Mouse (Mus musculus) MEL (cell line): ENCODE measurements at regions not wholly inside any gene's neighbourhood (a gene's known extent, or its start where the extent isn't known, plus 50 kb on each side); places are given as distances from the start of the nearest gene placed in this dataset.

Source experiments
- DNase-seq: peaks from one replicate; pipeline ENCODE4 v3.0.0; 2011; ENCODE audit warnings: low read depth, low spot score
- H3K27ac ChIP-seq: 2 replicates; pipeline ENCODE4 v1.5.1; 2012; ENCODE audit warnings: low read depth, mild to moderate bottlenecking, control low read depth, low read length, moderate library complexity; ENCODE audit not compliant: control insufficient read depth
- H3K27me3 ChIP-seq, 2 experiments: fragments of 150-350 bp in 1 of 2; sonication (generic) in 1 of 2; 2 replicates each; pipeline ENCODE4 v1.6.1; 2012; ENCODE audit warnings: low read length in 2 of 2, mild to moderate bottlenecking in 2 of 2, improper control_type of control experiment in 1 of 2, moderate library complexity in 1 of 2; ENCODE audit not compliant: insufficient read depth in 2 of 2, control insufficient read depth in 1 of 2
- H3K36me3 ChIP-seq, 2 experiments: 2 replicates each; pipeline ENCODE4 v1.6.1; 2012 to 2014; ENCODE audit warnings: low read length in 2 of 2, improper control_type of control experiment in 1 of 2, inconsistent platforms in 1 of 2, mild to moderate bottlenecking in 1 of 2; ENCODE audit not compliant: insufficient read depth in 2 of 2, control insufficient read depth in 1 of 2
- H3K4me1 ChIP-seq, 2 experiments: fragments of 150-350 bp in 1 of 2; sonication (generic) in 1 of 2; 2 replicates each; pipeline ENCODE4 v1.6.1; 2012; ENCODE audit warnings: low read length in 2 of 2, improper control_type of control experiment in 1 of 2, mild to moderate bottlenecking in 1 of 2; ENCODE audit not compliant: insufficient read depth in 2 of 2, control insufficient read depth in 1 of 2
- H3K4me3 ChIP-seq, 2 experiments: fragments of 150-350 bp in 1 of 2; sonication (generic) in 1 of 2; 2 replicates each; pipeline ENCODE4 v1.5.1; 2012; ENCODE audit warnings: low read depth in 2 of 2, low read length in 2 of 2, mild to moderate bottlenecking in 2 of 2, moderate library complexity in 2 of 2, control low read depth in 1 of 2, improper control_type of control experiment in 1 of 2; ENCODE audit not compliant: control insufficient read depth in 1 of 2, insufficient read depth in 1 of 2
- H3K79me2 ChIP-seq: 2 replicates; pipeline ENCODE4 v1.6.1; 2012; ENCODE audit warnings: mild to moderate bottlenecking, low read length, moderate library complexity; ENCODE audit not compliant: control insufficient read depth, poor library complexity, insufficient read depth
- H3K9ac ChIP-seq: 2 replicates; pipeline ENCODE4 v1.6.1; 2012; ENCODE audit warnings: low read depth, mild to moderate bottlenecking, control low read depth, low read length, moderate library complexity; ENCODE audit not compliant: control insufficient read depth, poor library complexity, severe bottlenecking
- H3K9me3 ChIP-seq: fragments of 150-350 bp; sonication (generic); replicated peaks from 2 replicates; pipeline ENCODE4 v1.6.1; 2012; ENCODE audit warnings: mild to moderate bottlenecking, low read length, improper control_type of control experiment, moderate library complexity; ENCODE audit not compliant: insufficient read depth
- E2F4 ChIP-seq: IDR thresholded peaks from 2 replicates; pipeline ENCODE4 v1.6.1; 2011; ENCODE audit warnings: low read depth, low read length, improper control_type of control experiment, borderline replicate concordance
- EP300 ChIP-seq, 2 experiments: IDR thresholded peaks; 2 replicates each; pipeline ENCODE4 v1.6.1; 2011; ENCODE audit warnings: improper control_type of control experiment in 2 of 2, low read length in 2 of 2, low read depth in 1 of 2, mild to moderate bottlenecking in 1 of 2
- HCFC1 ChIP-seq: IDR thresholded peaks from 2 replicates; pipeline ENCODE4 v1.6.1; 2012; ENCODE audit warnings: low read depth, mild to moderate bottlenecking, inconsistent platforms, low read length, improper control_type of control experiment, moderate library complexity
- JUND ChIP-seq: IDR thresholded peaks from 2 replicates; pipeline ENCODE4 v1.6.1; 2011; ENCODE audit warnings: low read depth, mild to moderate bottlenecking, improper control_type of control experiment, low read length
- MAX ChIP-seq: IDR thresholded peaks from 2 replicates; pipeline ENCODE4 v1.6.1; 2011; ENCODE audit warnings: low read length, improper control_type of control experiment
- MAZ ChIP-seq: IDR thresholded peaks from 2 replicates; pipeline ENCODE4 v1.6.1; 2012; ENCODE audit warnings: low read depth, mild to moderate bottlenecking, inconsistent platforms, low read length, improper control_type of control experiment
- NELFE ChIP-seq: IDR thresholded peaks from 2 replicates; pipeline ENCODE4 v1.6.1; 2011; ENCODE audit warnings: low read depth, low read length, improper control_type of control experiment
- POLR2A ChIP-seq, 2 experiments: IDR thresholded peaks; 2 replicates each; pipeline ENCODE4 v1.6.1; 2011 to 2012; ENCODE audit warnings: low read length in 2 of 2, mild to moderate bottlenecking in 2 of 2, control low read depth in 1 of 2, improper control_type of control experiment in 1 of 2, low read depth in 1 of 2, moderate library complexity in 1 of 2; ENCODE audit not compliant: control insufficient read depth in 1 of 2, insufficient read depth in 1 of 2, poor library complexity in 1 of 2
- RCOR1 ChIP-seq: IDR thresholded peaks from 2 replicates; pipeline ENCODE4 v1.6.1; 2012; ENCODE audit warnings: low read depth, mild to moderate bottlenecking, inconsistent platforms, low read length, improper control_type of control experiment
- TAL1 ChIP-seq: IDR thresholded peaks from 2 replicates; pipeline ENCODE4 v1.6.1; 2012; ENCODE audit warnings: mild to moderate bottlenecking, inconsistent platforms, low read length, moderate library complexity, mixed read lengths
- TBP ChIP-seq: IDR thresholded peaks from 2 replicates; pipeline ENCODE4 v1.8.0; 2011; ENCODE audit warnings: low read depth, low read length, improper control_type of control experiment
- USF1 ChIP-seq: IDR thresholded peaks from 2 replicates; pipeline ENCODE4 v1.6.1; 2014; ENCODE audit warnings: low read depth, mild to moderate bottlenecking, inconsistent platforms, low read length, improper control_type of control experiment, moderate library complexity
- ZC3H11A ChIP-seq: IDR thresholded peaks from 2 replicates; pipeline ENCODE4 v1.6.1; 2012; ENCODE audit warnings: low read depth, mild to moderate bottlenecking, inconsistent platforms, low read length, improper control_type of control experiment
- ZKSCAN1 ChIP-seq: IDR thresholded peaks from 2 replicates; pipeline ENCODE4 v1.6.1; 2012; ENCODE audit warnings: low read depth, mild to moderate bottlenecking, inconsistent platforms, low read length, improper control_type of control experiment, moderate library complexity

GRCm38 (mm10) chrX:11895396-11895795, 264.8 kb downstream of the Bcor start:
- Histone ChIP-seq H3K9me3 (no peaks in the 10 kb centered on the region), H3K27me3 (no peaks in the 10 kb centered on the region), H3K4me3 (no peak overlapping the region), H3K4me1 (peaks cover 2 to 15% of the 10 kb centered on the region in 2 experiments), H3K27ac (no peak overlapping the region), H3K9ac (no peak overlapping the region), H3K36me3 (peaks cover 0 to 9% of the 10 kb centered on the region in 2 experiments; a peak in 2 of 4 replicates), H3K79me2 (no peaks in the 10 kb centered on the region)
- no peak for DNase-seq
- TF ChIP-seq ZC3H11A (no peak), EP300 (IDR thresholded peaks at IDR 0.05; ENCODE audit: low read depth in 1 of 2, low read length in 2 of 2) (no peak)

DNA sequence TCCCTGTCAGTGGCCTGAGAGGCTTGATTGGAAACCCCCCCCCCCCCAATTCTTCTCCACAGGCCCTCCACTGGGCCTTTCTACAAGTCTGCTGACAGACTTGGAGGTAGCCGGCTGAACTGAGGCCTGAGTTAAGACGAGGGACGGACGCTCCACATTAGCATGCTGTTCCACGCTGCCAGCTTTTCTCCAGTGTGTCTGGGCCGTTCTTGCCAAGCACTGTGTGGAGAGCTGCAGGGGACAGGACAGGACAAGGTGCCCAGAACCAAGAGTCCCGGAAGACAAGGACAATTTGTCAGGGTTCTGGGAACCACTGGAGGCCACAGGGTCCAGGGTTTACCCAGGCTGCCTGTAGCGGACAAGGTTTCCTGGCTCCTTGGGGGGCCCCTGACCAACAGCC, 261.9 kb downstream of the Bcor start:
- no peak overlapping the region for H3K9ac ChIP-seq
- no peak overlapping the region for H3K27ac ChIP-seq
- no peak overlapping the region for H3K4me3 ChIP-seq
- peaks cover 2 to 24% of the 10 kb centered on the region in 2 experiments for H3K4me1 ChIP-seq
- H3K36me3 ChIP-seq, result peaks cover 0 to 11% of the 10 kb centered on the region in 2 experiments; a peak in 2 of 4 replicates
- no peaks in the 10 kb centered on the region for H3K9me3 ChIP-seq
- DNase-seq, result no peak
- H3K79me2 ChIP-seq, result no peaks in the 10 kb centered on the region
- H3K27me3 ChIP-seq, result no peaks in the 10 kb centered on the region
- TF ChIP-seq ZC3H11A, result no peak
- no peak for TF ChIP-seq TAL1
- no peak for TF ChIP-seq NELFE
- no peak for TF ChIP-seq E2F4
- TF ChIP-seq ZKSCAN1, result no peak
- TF ChIP-seq RCOR1, result no peak
- no peak for TF ChIP-seq HCFC1
- TF ChIP-seq EP300 (IDR thresholded peaks at IDR 0.05; ENCODE audit: low read depth in 1 of 2, low read length in 2 of 2), result no peak
- TF ChIP-seq MAZ, result no peak
- no peak for TF ChIP-seq USF1
- no peak for TF ChIP-seq MAX
- no peak for TF ChIP-seq POLR2A (IDR thresholded peaks at IDR 0.05; ENCODE audit: control insufficient read depth in 1 of 2, insufficient read depth in 1 of 2, low read depth in 1 of 2, low read length in 2 of 2, poor library complexity in 1 of 2)

DNA sequence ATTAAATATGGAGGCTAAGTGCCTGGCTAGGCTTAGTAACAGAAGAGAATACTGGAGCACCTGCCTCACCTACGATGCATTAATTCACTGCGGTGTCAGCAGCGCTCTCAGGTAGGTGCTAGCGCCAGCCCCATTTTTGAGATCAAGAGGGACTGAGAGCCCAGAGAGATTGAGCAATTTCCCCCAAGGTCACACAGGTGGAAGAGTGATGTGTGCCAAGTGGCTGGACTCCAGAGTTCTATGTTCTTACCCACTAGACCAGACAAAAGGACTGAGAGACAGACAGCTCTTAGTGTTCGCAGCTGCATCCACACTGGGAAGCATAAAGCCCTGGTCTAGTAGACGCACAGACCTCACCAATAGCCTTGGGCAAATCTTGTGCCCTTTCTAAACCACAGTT, 261.1 kb downstream of the Bcor start:
- H3K4me3 ChIP-seq, result no peak overlapping the region
- peaks cover 0 to 25% of the 10 kb centered on the region in 2 experiments; a peak in 3 of 4 replicates for H3K4me1 ChIP-seq
- H3K27ac ChIP-seq, result no peak overlapping the region
- peaks cover 0 to 6% of the 10 kb centered on the region in 2 experiments; a peak in 2 of 4 replicates for H3K36me3 ChIP-seq
- no peak overlapping the region for H3K9ac ChIP-seq
- no peaks in the 10 kb centered on the region for H3K79me2 ChIP-seq
- H3K9me3 ChIP-seq, result no peaks in the 10 kb centered on the region
- no peaks in the 10 kb centered on the region for H3K27me3 ChIP-seq
- no peak for DNase-seq
- TF ChIP-seq TBP (no peak), JUND (no peak)
